Mouse (Mus musculus) G1E-ER4 (cell line): Measurements from ENCODE around the gene Utrn. TPM values are rescaled to one million over a fixed set of nuclear protein-coding genes. Genes with fewer than 3 reads are reported as not detected.

ENCODE experiments used
- GATA1 ChIP-seq: IDR thresholded peaks from one replicate; pipeline ENCODE4 v1.8.0; 2012; ENCODE audit warnings: low read length, inconsistent platforms
- polyA plus RNA-seq: library from polyadenylated mRNA; stranded (reverse); fragments of >175 nt; gene quantifications from 2 replicates; pipeline ENCODE4 v1.2.3, GENCODE M21; 2012

The Utrn gene
- polyA plus RNA-seq, 1 experiment = 5.9 TPM

- TF ChIP-seq GATA1 = no peak
Measured at GRCm38 (mm10) chr10:12354106-12354505, 515.1 kb downstream of the Utrn start.

GRCm38 (mm10) chr10:12339704-12340558, 529.2 kb downstream of the Utrn start:
- TF ChIP-seq GATA1 = no peak

GRCm38 (mm10) chr10:12339005-12339703, 530.0 kb downstream of the Utrn start:
- TF ChIP-seq GATA1 = no peak

Other genes starting within 250 kb of the Utrn start
- gene Stx11, start 94.9 kb upstream of the Utrn start, polyA plus RNA-seq = 15.0 and 18.4 TPM in 2 replicates
- 108 and 124 TPM in 2 replicates for gene Sf3b5, start 136.0 kb upstream of the Utrn start, polyA plus RNA-seq
- 0.01 TPM in 1 of 2 replicates, not detected in the other for gene Plagl1, start 191.1 kb upstream of the Utrn start, polyA plus RNA-seq